Mouse (Mus musculus) CH12.LX (cell line): ENCODE measurements at regions not wholly inside any gene's neighbourhood (a gene's known extent, or its start where the extent isn't known, plus 50 kb on each side); places are given as distances from the start of the nearest gene placed in this dataset.

Source experiments
- CHD2 ChIP-seq: IDR thresholded peaks from 2 replicates; pipeline ENCODE4 v1.6.1; 2011; ENCODE audit warnings: low read length, improper control_type of control experiment
- CTCF ChIP-seq, 2 experiments: IDR thresholded peaks in 1 of 2; conservative IDR thresholded peaks in 1 of 2; 2 replicates each; pipeline ENCODE4 v1.5.1; 2011 to 2012; ENCODE audit warnings: low read depth in 2 of 2, low read length in 2 of 2, improper control_type of control experiment in 1 of 2, inconsistent platforms in 1 of 2, mild to moderate bottlenecking in 1 of 2, moderate library complexity in 1 of 2
- ELF1 ChIP-seq: IDR thresholded peaks from 2 replicates; pipeline ENCODE4 v1.6.1; 2014; ENCODE audit warnings: low read depth, mild to moderate bottlenecking, inconsistent platforms, low read length, improper control_type of control experiment
- HCFC1 ChIP-seq: IDR thresholded peaks from 2 replicates; pipeline ENCODE4 v1.6.1; 2012; ENCODE audit warnings: low read depth, mild to moderate bottlenecking, inconsistent platforms, low read length, improper control_type of control experiment
- POLR2A ChIP-seq: IDR thresholded peaks from 2 replicates; pipeline ENCODE4 v1.6.1; 2011; ENCODE audit warnings: low read depth, mild to moderate bottlenecking, improper control_type of control experiment, low read length
- USF1 ChIP-seq: IDR thresholded peaks from 2 replicates; pipeline ENCODE4 v1.6.1; 2014; ENCODE audit warnings: low read depth, mild to moderate bottlenecking, inconsistent platforms, low read length, improper control_type of control experiment

DNA sequence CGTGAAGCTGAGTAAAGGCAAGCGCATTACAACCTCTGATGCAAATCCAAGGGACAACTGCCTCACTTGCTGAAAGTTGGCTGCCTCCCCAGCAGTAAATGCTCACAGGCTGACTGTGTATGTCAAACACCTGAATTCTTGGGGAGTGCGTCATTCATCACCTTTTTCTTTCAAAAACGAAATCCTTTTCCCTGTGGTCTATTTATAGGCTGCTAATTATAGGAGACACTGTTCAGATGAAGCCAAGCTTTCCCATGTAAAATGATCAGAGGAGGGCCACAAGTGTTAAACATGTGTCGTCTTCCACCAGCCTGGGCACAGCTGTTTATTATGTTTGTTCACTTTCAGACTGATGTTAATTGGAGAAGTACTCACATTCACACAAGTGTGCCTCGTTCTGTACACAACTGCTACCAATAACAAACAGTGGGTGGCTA is 450.6 kb downstream of the Gm11232 start:
- TF ChIP-seq CHD2 = no peak
- TF ChIP-seq CTCF (conservative IDR thresholded peaks at IDR 0.05 in 1 of 2, IDR thresholded peaks at IDR 0.05 in 1 of 2; ENCODE audit: low read depth in 2 of 2, low read length in 2 of 2) = no peak
- no peak for TF ChIP-seq ELF1
- no peak for TF ChIP-seq POLR2A
- TF ChIP-seq USF1 = no peak
- TF ChIP-seq HCFC1 = no peak
